Mouse (Mus musculus) G1E (cell line): ENCODE results near the gene Fndc3b.

ENCODE experiments used
- CTCF ChIP-seq: IDR thresholded peaks from 2 replicates; pipeline ENCODE4 v1.5.1; 2012; ENCODE audit warnings: low read depth, low read length, inconsistent platforms, mixed read lengths
- GATA1 ChIP-seq: IDR thresholded peaks from 2 replicates; pipeline ENCODE4 v1.6.1; 2012; ENCODE audit warnings: borderline replicate concordance, low read length, inconsistent platforms, mixed read lengths
- TAL1 ChIP-seq: conservative IDR thresholded peaks from 2 replicates; pipeline ENCODE4 v1.6.1; 2012; ENCODE audit warnings: low read depth, low read length, inconsistent platforms, mixed read lengths

DNA sequence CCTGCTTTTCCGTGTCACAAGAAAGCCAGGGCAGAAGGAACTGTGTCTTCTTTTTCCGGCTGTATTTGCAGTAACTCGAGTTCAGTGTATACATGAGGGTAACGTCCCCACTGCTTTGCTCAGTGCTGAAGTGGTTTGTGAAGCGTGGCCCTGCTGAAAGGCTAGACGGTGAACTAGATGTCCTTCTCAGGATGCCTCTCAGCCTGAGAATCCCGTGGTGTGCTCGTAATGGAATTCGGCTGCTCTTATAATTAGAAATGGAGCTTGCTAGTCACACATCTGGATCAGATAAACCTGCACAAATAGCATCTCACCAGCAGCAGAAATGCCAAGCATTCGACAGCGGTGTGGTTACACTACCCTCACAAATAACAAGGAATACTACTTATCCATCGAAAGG is 40.7 kb downstream of the Fndc3b start:
- no peak for TF ChIP-seq CTCF
- TF ChIP-seq GATA1 = no peak
- TF ChIP-seq TAL1 = no peak
